Mouse (Mus musculus) ES-E14 (cell line): ENCODE results near the gene Zfp69. TPM values are rescaled to one million over a fixed set of nuclear protein-coding genes. Genes with fewer than 3 reads are reported as not detected.
A peak's percentile ranks its signal among the peaks of the same experiment; 100 is the strongest.

ENCODE experiments used
- DNase-seq: peaks from one replicate; pipeline ENCODE4 v3.0.0-alpha.2; 2013; ENCODE audit warnings: low read depth, low spot score
- H3K27ac ChIP-seq: 2 replicates; pipeline ENCODE4 v1.5.1; 2012; ENCODE audit warnings: low read depth, mild to moderate bottlenecking, low read length, moderate library complexity, mixed read lengths; ENCODE audit not compliant: poor library complexity, insufficient read depth, severe bottlenecking
- H3K36me3 ChIP-seq: 2 replicates; pipeline ENCODE4 v1.6.1; 2012; ENCODE audit warnings: mild to moderate bottlenecking, low read length, moderate library complexity, mixed read lengths; ENCODE audit not compliant: control insufficient read depth, poor library complexity, insufficient read depth, severe bottlenecking
- H3K4me1 ChIP-seq, 2 experiments: fragments of 150-350 bp in 1 of 2; sonication (generic) in 1 of 2; 2 replicates each; pipeline ENCODE4 v1.6.1; 2012; ENCODE audit warnings: low read length in 2 of 2, mild to moderate bottlenecking in 1 of 2, mixed read lengths in 1 of 2; ENCODE audit not compliant: control insufficient read depth in 2 of 2, insufficient read depth in 2 of 2, poor library complexity in 1 of 2
- H3K4me3 ChIP-seq, 2 experiments: fragments of 150-350 bp in 1 of 2; sonication (generic) in 1 of 2; 2 replicates each; pipeline ENCODE4 v1.5.1; 2012; ENCODE audit warnings: low read length in 2 of 2, low read depth in 1 of 2, mild to moderate bottlenecking in 1 of 2, mixed read lengths in 1 of 2; ENCODE audit not compliant: insufficient read depth in 1 of 2, poor library complexity in 1 of 2, severe bottlenecking in 1 of 2
- H3K9ac ChIP-seq: 2 replicates; pipeline ENCODE4 v1.6.1; 2012; ENCODE audit warnings: low read depth, mild to moderate bottlenecking, low read length, mixed read lengths; ENCODE audit not compliant: poor library complexity, insufficient read depth, severe bottlenecking
- H3K9me3 ChIP-seq: fragments of 150-350 bp; sonication (generic); 2 replicates; pipeline ENCODE4 v1.6.1; 2012; ENCODE audit warnings: low read depth, mild to moderate bottlenecking, low read length; ENCODE audit not compliant: control insufficient read depth, insufficient read depth
- CHD2 ChIP-seq: IDR thresholded peaks from 2 replicates; pipeline ENCODE4 v1.6.1; 2014; ENCODE audit warnings: mild to moderate bottlenecking, low read depth, low read length, inconsistent platforms
- HCFC1 ChIP-seq: IDR thresholded peaks from 2 replicates; pipeline ENCODE4 v1.6.1; 2012; ENCODE audit warnings: low read length, inconsistent platforms, borderline replicate concordance; ENCODE audit not compliant: insufficient read depth
- MAFK ChIP-seq: IDR thresholded peaks from 2 replicates; pipeline ENCODE4 v1.6.1; 2014; ENCODE audit warnings: mild to moderate bottlenecking, low read depth, low read length, inconsistent platforms; ENCODE audit not compliant: insufficient read depth
- ZC3H11A ChIP-seq: IDR thresholded peaks from 2 replicates; pipeline ENCODE4 v1.6.1; 2012; ENCODE audit warnings: low read depth, mild to moderate bottlenecking, inconsistent platforms, low read length, borderline replicate concordance
- ZNF384 ChIP-seq: IDR thresholded peaks from 2 replicates; pipeline ENCODE4 v1.6.1; 2012; ENCODE audit warnings: low read depth, low read length, inconsistent platforms
- in situ Hi-C, 2 experiments: fragments of 600-800 bp; cut with MboI; formaldehyde crosslinking; loops; one replicate each; pipeline ENCODE4 v1.15.1; 2025; ENCODE audit warnings: low sequenced_read_pairs in 2 of 2, inconsistent platforms in 1 of 2; ENCODE audit not compliant: unreplicated experiment in 2 of 2
- total RNA-seq: library from RNA; depleted of rRNA; stranded (reverse); fragments of 300-350 nt; gene quantifications from 2 replicates; pipeline ENCODE4 v1.2.3, GENCODE M21; 2012

The Zfp69 gene
- total RNA-seq, 1 experiment, result 3.7 TPM

DNA sequence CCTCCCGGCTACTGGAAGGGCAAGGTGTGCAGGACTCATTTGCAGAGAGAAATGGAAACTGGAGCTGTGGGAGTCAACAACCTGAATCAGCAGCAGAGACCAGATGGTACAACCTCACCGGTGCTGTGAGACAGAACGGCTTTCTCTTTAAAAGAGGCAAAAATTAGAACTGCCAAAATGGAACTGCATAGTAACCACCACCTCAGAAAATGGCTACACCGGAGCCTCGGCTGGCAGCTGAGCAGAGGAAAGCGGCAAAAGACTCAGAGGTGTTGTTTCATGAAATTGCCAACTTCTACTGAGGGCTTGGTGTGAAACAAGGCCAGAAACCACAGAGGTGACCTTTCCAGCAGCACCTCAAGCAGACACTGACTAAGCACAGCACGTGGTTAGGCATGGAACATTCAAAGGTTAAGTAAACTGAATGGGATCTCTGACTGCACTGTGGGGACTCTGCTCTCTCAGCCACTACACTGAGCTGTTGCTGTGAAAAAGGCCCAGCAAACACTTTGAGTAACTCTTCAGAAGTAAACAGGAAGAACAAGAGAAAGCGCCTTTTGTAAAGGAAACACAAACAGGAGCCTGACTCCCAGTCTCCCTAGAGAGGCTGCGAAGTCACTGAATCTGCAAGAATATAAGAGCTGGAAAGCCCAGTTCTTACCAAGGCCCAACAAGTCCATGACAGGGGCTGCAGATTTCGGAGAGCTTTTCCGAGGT, 23.4 kb upstream of the Zfp69 start:
- in situ Hi-C loops, result no loop called here
- Histone ChIP-seq H3K9me3 (no peaks in the 10 kb centered on the region), H3K36me3 (no peaks in the 10 kb centered on the region; the same call in 1 of the 2 replicates), H3K9ac (no peak overlapping the region), H3K4me3 (no peak overlapping the region), H3K4me1 (peaks cover 0 to 2% of the 10 kb centered on the region in 2 experiments; a peak in 1 of 4 replicates), H3K27ac (no peak overlapping the region)
- no peak for TF ChIP-seq ZNF384
- no peak for TF ChIP-seq MAFK
- no peak for TF ChIP-seq ZC3H11A
- no peak for TF ChIP-seq CHD2
- TF ChIP-seq HCFC1, result no peak
- DNase-seq, result no peak

DNA sequence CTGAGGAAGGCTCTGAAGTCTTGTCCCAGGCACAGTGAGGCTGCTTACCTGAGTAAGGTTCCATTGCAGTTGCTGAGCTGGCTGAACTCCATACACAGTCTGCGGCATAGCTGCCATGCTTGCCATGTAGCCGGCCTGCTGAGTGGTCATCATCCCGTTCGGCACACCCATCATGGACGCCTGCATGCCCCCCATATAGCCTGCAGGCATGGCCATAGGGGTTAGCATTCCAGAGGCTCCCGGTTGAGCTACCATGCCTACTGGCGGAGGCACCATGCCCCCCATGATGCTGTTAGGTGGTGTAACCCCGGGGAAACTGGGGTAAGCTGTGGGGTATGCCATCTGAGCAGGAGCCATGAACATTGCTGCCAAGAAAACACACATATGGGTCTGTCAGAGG, 20.3 kb upstream of the Zfp69 start:
- Histone ChIP-seq H3K9me3 (no peaks in the 10 kb centered on the region), H3K9ac (no peak overlapping the region), H3K27ac (no peak overlapping the region), H3K4me1 (peaks cover 0 to 2% of the 10 kb centered on the region in 2 experiments; a peak in 1 of 4 replicates), H3K4me3 (no peak overlapping the region), H3K36me3 (no peaks in the 10 kb centered on the region; the same call in 1 of the 2 replicates)
- DNase-seq, result no peak
- TF ChIP-seq ZC3H11A (no peak), HCFC1 (no peak), ZNF384 (no peak), MAFK (no peak), CHD2 (no peak)
- in situ Hi-C loops, result no loop called here

DNA sequence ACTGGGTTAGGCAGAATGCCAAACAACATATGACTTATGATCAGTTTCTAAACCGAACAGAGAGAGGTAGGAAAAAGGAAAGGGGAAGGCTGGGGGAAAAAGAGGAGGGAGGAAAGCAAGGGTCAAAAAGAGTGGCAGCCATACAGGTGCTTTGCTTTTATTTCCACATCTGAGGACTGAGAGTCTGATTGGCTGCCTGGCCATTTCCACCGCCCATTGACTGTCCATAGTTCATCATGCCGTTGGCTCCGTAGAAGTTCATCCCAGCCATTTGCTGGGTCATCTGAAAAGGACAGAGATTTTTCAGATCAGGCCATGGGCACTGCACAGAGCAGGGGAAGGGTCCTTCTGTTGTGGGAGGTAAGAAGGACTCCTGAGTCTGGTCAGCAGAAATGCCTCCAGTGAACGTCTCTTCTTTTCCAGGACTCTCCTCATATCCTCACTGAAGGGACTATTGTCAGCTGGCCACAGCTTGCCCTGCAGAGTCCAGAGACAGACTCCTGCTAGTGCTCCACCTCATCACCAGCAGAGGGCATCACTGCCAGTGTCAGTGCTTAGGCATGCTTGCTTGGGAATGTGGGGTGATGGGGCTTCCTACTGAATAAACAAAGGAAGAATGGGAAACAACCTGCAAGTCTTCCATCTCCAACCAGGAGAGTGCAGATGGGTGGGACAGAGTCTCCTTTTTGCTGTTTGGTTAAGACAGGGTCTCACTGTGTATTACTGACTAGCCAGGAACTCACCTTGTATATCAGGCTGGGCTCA, 18.1 kb upstream of the Zfp69 start:
- H3K4me1 ChIP-seq, result peaks cover 0 to under 1% of the 10 kb centered on the region in 2 experiments; a peak in 1 of 4 replicates
- H3K4me3 ChIP-seq, result no peak overlapping the region
- no peaks in the 10 kb centered on the region; the same call in 1 of the 2 replicates for H3K36me3 ChIP-seq
- TF ChIP-seq ZC3H11A (0 out of 2 replicates have a peak, but pooled peaks have one; percentile 4), CHD2 (no peak)
- no peaks in the 10 kb centered on the region for H3K9me3 ChIP-seq
- no peak for DNase-seq
- no peak overlapping the region for H3K27ac ChIP-seq
- in situ Hi-C loops, result no loop called here
- no peak overlapping the region for H3K9ac ChIP-seq

DNA sequence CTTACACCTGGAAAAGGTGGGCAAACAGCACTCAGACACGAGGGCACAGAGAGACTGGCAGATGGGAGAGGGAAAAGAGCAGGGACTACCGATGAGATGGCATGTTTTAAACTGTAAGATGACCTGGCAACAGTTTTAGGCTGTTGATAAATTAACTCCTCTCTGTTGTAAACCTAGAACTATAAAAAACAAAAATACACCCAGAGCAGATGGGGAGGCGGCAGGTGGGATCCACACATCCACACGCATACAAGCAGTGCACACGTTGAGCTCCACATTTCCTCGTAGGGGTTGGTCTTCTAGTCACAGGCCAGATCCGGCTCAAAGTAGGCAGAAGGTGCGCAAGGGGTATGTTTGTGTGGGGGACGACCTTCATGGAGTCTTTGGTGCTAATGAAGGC, 17.0 kb upstream of the Zfp69 start:
- Histone ChIP-seq H3K9ac (no peak overlapping the region), H3K4me1 (no peaks in the 10 kb centered on the region; a peak in 1 of 4 replicates), H3K27ac (no peak overlapping the region), H3K9me3 (no peaks in the 10 kb centered on the region), H3K4me3 (no peak overlapping the region), H3K36me3 (no peaks in the 10 kb centered on the region; the same call in 1 of the 2 replicates)
- TF ChIP-seq ZNF384 (no peak), CHD2 (no peak), HCFC1 (no peak), MAFK (no peak), ZC3H11A (no peak)
- in situ Hi-C loops, result no loop called here
- no peak for DNase-seq
